Mouse (Mus musculus) neutrophil, adult 65 days (primary cell): Measurements from ENCODE around the gene Raver2. TPM values are rescaled to one million over a fixed set of nuclear protein-coding genes. Genes with fewer than 3 reads are reported as not detected.

Experiments
- total RNA-seq: library from RNA; stranded (reverse); gene quantifications from 2 replicates; pipeline ENCODE4 v1.2.4, GENCODE M21; 2023

The Raver2 gene
- total RNA-seq: not detected in 2 replicates

DNA sequence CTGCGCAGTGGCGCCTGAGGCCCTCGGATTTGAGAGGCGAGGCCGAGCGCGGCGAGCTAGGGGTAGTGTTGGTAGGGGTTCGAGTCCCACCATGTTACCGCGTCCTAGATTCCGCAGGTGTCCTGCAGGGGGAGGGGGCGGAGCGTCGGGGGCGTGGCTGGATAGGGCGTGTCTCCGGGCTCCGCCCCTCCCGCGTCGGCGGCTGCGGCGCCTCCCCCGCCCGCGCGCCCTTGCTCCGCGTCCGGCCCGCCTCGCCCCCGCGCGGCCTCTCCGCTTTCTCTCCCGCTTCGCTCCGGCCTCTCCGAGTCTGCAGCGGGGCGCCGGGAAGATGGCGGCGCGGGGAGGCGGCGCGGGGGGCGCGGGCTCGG is at the start of gene Raver2:
Gene Raver2 (plus strand): TSS at position 198 of the 368 bp plus-strand sequence.

DNA sequence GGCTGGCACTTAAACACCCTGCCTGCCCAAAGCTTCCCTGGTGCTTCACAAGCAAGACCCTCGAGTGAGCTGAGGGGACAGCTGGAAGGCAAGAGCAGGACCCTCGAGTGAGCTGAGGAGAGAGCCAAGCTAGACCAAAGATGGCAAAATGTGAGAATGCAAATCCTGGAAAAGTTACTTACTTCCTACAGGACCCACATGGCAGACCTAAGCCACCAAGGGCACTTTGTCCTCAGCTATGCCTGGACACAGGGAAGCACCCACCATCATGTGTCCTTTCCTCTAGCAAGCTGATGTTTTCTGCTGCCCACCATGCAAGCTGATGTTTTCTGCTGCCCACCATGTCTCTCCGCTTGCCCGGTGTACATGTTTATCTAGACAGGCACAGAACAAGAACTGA is 48.2 kb upstream of the Raver2 start, which contains the start of gene Gm10577:
Gene Gm10577 (minus strand): TSS at position 101 of the 400 bp plus-strand sequence.

Other genes starting within 250 kb of the Raver2 start
- gene Gm10577, start 48.3 kb upstream of the Raver2 start, total RNA-seq: not detected in 2 replicates
- gene Jak1, start 196.3 kb downstream of the Raver2 start, total RNA-seq: 186 and 234 TPM in 2 replicates